Mouse (Mus musculus) small intestine, adult 2 months (tissue): ENCODE measurements around the gene Gipc2. TPM values are rescaled to one million over a fixed set of nuclear protein-coding genes. Genes with fewer than 3 reads are reported as not detected.

Experiments
- H3K27ac ChIP-seq: fragments of 200-500 bp; 2 replicates; pipeline ENCODE4 v1.5.1; 2012; ENCODE audit warnings: low read depth, low read length, control low read depth, inconsistent platforms; ENCODE audit not compliant: insufficient read depth
- H3K27me3 ChIP-seq: fragments of 200-500 bp; 2 replicates; pipeline ENCODE4 v1.6.1; 2012; ENCODE audit warnings: mild to moderate bottlenecking, moderate library complexity, low read length, inconsistent platforms; ENCODE audit not compliant: control insufficient read depth, insufficient read depth
- H3K36me3 ChIP-seq: fragments of 200-500 bp; 2 replicates; pipeline ENCODE4 v1.6.1; 2012; ENCODE audit warnings: mild to moderate bottlenecking, low read length, control low read depth, inconsistent platforms; ENCODE audit not compliant: control insufficient read depth, insufficient read depth
- H3K4me1 ChIP-seq: fragments of 200-500 bp; 2 replicates; pipeline ENCODE4 v1.6.1; 2012; ENCODE audit warnings: low read length, inconsistent platforms, mixed read lengths; ENCODE audit not compliant: control insufficient read depth, insufficient read depth, insufficient read length
- H3K4me3 ChIP-seq: fragments of 200-500 bp; 2 replicates; pipeline ENCODE4 v1.5.1; 2012; ENCODE audit warnings: low read depth, mild to moderate bottlenecking, control low read depth, inconsistent platforms, low read length, moderate library complexity
- CTCF ChIP-seq: fragments of 200-500 bp; IDR thresholded peaks from 2 replicates; pipeline ENCODE4 v1.5.1; 2012; ENCODE audit warnings: low read depth, mild to moderate bottlenecking, control low read depth, inconsistent platforms, low read length, moderate library complexity, mixed read lengths; ENCODE audit not compliant: insufficient replicate concordance, insufficient read length; ENCODE audit errors: extremely low read depth
- POLR2A ChIP-seq: fragments of 200-500 bp; IDR thresholded peaks from 2 replicates; pipeline ENCODE4 v1.6.1; 2012; ENCODE audit warnings: low read depth, mild to moderate bottlenecking, control low read depth, inconsistent platforms, low read length, moderate library complexity
- WGBS: fragments of 180-500 bp; shearing (Covaris S2); methylation state at CpG from one replicate; pipeline ENCODE4 v1.1.7; 2018; 5-methylcytosine and 5-hydroxymethylcytosine counted together
- polyA plus RNA-seq: library from polyadenylated mRNA; depleted of rRNA; stranded (reverse); fragments of >200 nt; gene quantifications from 2 replicates; pipeline ENCODE4 v1.2.3, GENCODE M21; 2012

Gene Gipc2
- polyA plus RNA-seq, 1 experiment: 121 TPM

DNA sequence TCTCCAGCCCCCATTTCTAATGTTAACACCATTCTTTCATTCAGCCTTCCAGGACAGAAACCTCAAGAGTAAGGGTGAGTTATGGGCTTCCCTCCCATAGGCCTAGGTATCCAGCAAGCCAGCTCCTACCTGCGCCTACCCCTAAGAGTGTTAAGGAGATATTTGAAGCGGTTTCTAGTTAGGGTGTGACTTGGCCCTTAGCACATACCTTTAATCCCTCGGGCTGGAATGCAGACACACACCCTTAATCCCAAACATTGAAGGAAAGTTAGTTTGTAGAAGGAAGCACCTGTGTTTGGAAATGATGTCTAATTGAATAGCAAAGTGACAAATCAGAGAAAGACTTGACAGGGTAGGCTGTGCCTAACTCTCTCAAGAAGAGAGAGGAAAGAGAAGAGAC lies 49.9 kb downstream of the Gipc2 start:
- Histone ChIP-seq H3K4me3 (no peak overlapping the region), H3K36me3 (peaks cover 2% of the 10 kb centered on the region), H3K27ac (peak overlapping the region; percentile 24; the same call in 1 of the 2 replicates), H3K4me1 (peaks cover 20% of the 10 kb centered on the region), H3K27me3 (no peaks in the 10 kb centered on the region)
- TF ChIP-seq POLR2A (no peak), CTCF (no peak)
- WGBS: 56% methylated on average over 3 of the region's 3 CpGs

- WGBS: 4% methylated on average over 10 of the region's 10 CpGs
- peaks cover 1% of the 10 kb centered on the region for H3K36me3 ChIP-seq
- peak overlapping the region; percentile 70 for H3K27ac ChIP-seq
These were observed 51.2 kb downstream of the Gipc2 start for GRCm38 (mm10) chr3:152114786-152115185.

DNA sequence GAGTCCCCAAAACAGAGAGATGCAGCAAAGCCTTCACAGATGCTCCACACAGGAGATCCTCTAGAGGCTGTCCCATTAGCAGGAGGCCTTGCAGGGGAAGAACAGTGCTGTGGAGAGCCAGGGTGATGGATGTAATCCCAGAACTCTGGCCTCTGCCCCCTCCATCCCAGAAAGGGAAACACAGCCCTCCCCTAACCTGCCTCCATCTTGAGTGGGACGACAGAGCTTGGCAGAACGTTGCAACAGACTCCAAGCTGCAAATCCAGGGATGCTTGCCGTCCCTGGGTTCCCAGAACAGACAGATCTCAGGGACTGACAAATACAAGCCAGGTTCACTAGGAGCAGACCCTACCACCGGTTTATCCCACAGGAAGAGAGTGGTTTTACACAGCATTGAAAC lies 51.8 kb downstream of the Gipc2 start:
- Histone ChIP-seq H3K36me3 (peaks cover 1% of the 10 kb centered on the region; the same call in 1 of the 2 replicates), H3K27ac (peak overlapping the region; percentile 70), H3K4me1 (peaks cover 20% of the 10 kb centered on the region), H3K4me3 (no peak overlapping the region), H3K27me3 (no peaks in the 10 kb centered on the region)
- WGBS: 51% methylated on average over 4 of the region's 4 CpGs
- no peak for TF ChIP-seq POLR2A
- TF ChIP-seq CTCF: no peak

More at GRCm38 (mm10) chr3:152114786-152115185, 51.2 kb downstream of the Gipc2 start:
- peaks cover 20% of the 10 kb centered on the region for H3K4me1 ChIP-seq
- no peak overlapping the region for H3K4me3 ChIP-seq
- H3K27me3 ChIP-seq: no peaks in the 10 kb centered on the region
- TF ChIP-seq POLR2A: peak; percentile 38; the same call in 1 of the 2 replicates
- no peak for TF ChIP-seq CTCF

DNA sequence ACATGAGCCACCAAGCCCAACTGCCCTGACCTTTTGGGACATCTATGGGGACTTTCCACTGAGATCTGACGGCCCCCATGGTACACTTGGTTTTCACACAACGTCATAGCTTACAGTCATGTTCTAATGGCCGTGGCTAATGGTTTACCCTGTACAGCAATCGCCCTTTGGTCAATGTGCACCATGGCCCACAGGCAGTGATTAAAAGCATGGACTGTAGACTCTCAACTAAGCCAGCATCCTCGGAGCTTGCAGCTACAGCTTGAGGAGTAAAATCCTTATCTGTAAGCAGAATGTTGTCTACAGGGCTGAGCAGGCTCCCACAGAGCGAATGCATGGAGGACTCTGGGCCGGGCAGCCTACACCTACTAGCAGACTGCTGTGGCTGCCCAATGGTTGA lies 52.5 kb downstream of the Gipc2 start:
- WGBS: 25% methylated on average over 7 of the region's 7 CpGs
- Histone ChIP-seq H3K27me3 (no peaks in the 10 kb centered on the region), H3K27ac (peak overlapping the region; percentile 66), H3K4me3 (no peak overlapping the region), H3K4me1 (peaks cover 20% of the 10 kb centered on the region), H3K36me3 (peaks cover 1% of the 10 kb centered on the region; the same call in 1 of the 2 replicates)
- no peak for TF ChIP-seq CTCF
- no peak for TF ChIP-seq POLR2A

- Histone ChIP-seq H3K27me3 (no peaks in the 10 kb centered on the region), H3K4me3 (no peak overlapping the region), H3K27ac (peak overlapping the region; percentile 60), H3K36me3 (peaks cover 4% of the 10 kb centered on the region; the same call in 1 of the 2 replicates), H3K4me1 (peaks cover 20% of the 10 kb centered on the region)
- TF ChIP-seq POLR2A (no peak), CTCF (no peak)
- 70% methylated on average over 8 of the region's 8 CpGs for WGBS
These were observed 53.4 kb downstream of the Gipc2 start for GRCm38 (mm10) chr3:152112664-152113063.

GRCm38 (mm10) chr3:152111482-152111881 lies 54.5 kb downstream of the Gipc2 start:
- no peak overlapping the region for H3K27ac ChIP-seq
- H3K27me3 ChIP-seq: no peaks in the 10 kb centered on the region
- TF ChIP-seq CTCF (no peak), POLR2A (no peak)
- no peak overlapping the region for H3K4me3 ChIP-seq
- H3K36me3 ChIP-seq: peaks cover 10% of the 10 kb centered on the region
- H3K4me1 ChIP-seq: peaks cover 18% of the 10 kb centered on the region
- 74% methylated on average over 4 of the region's 4 CpGs for WGBS

- TF ChIP-seq POLR2A (no peak), CTCF (peak; percentile 62; the same call in 1 of the 2 replicates)
- Histone ChIP-seq H3K4me1 (peaks cover 18% of the 10 kb centered on the region), H3K27ac (no peak overlapping the region), H3K27me3 (no peaks in the 10 kb centered on the region), H3K36me3 (peaks cover 10% of the 10 kb centered on the region), H3K4me3 (no peak overlapping the region)
- WGBS: 27% methylated on average over 9 of the region's 9 CpGs
These were observed 54.9 kb downstream of the Gipc2 start for GRCm38 (mm10) chr3:152111081-152111480.

DNA sequence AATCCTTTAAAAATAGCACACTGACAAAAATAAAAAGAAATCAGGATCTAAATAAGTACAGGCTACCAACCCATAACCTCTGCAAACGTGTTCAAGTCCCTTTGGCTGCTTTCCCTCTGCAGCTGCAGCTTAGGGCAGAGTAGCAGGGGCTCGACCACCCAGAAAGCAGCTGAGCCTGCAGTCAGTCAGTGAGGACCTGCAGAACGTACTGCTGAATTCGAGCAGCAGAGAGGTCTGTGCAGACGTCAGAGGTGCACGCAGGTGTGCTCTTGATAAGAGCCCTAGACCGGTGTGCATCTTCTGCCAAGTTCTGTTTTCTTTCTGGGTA lies 56.8 kb downstream of the Gipc2 start:
- no peak overlapping the region for H3K4me3 ChIP-seq
- TF ChIP-seq CTCF (no peak), POLR2A (no peak)
- no peak overlapping the region for H3K27ac ChIP-seq
- H3K36me3 ChIP-seq: peaks cover 15% of the 10 kb centered on the region
- 73% methylated on average over 7 of the region's 7 CpGs for WGBS
- H3K27me3 ChIP-seq: no peaks in the 10 kb centered on the region
- H3K4me1 ChIP-seq: peaks cover 11% of the 10 kb centered on the region
